Mouse (Mus musculus) lung, adult 2 months (tissue): Measurements from ENCODE around the gene Becn1.

ENCODE experiments used
- CTCF ChIP-seq: fragments of 200-500 bp; IDR thresholded peaks from 2 replicates; pipeline ENCODE4 v1.5.1; 2011; ENCODE audit warnings: mild to moderate bottlenecking, low read length, control low read depth; ENCODE audit not compliant: insufficient read depth
- POLR2A ChIP-seq: fragments of 200-500 bp; IDR thresholded peaks from 2 replicates; pipeline ENCODE4 v1.6.1; 2011; ENCODE audit warnings: low read depth, mild to moderate bottlenecking, control low read depth, low read length, borderline replicate concordance; ENCODE audit errors: extremely low read depth

DNA sequence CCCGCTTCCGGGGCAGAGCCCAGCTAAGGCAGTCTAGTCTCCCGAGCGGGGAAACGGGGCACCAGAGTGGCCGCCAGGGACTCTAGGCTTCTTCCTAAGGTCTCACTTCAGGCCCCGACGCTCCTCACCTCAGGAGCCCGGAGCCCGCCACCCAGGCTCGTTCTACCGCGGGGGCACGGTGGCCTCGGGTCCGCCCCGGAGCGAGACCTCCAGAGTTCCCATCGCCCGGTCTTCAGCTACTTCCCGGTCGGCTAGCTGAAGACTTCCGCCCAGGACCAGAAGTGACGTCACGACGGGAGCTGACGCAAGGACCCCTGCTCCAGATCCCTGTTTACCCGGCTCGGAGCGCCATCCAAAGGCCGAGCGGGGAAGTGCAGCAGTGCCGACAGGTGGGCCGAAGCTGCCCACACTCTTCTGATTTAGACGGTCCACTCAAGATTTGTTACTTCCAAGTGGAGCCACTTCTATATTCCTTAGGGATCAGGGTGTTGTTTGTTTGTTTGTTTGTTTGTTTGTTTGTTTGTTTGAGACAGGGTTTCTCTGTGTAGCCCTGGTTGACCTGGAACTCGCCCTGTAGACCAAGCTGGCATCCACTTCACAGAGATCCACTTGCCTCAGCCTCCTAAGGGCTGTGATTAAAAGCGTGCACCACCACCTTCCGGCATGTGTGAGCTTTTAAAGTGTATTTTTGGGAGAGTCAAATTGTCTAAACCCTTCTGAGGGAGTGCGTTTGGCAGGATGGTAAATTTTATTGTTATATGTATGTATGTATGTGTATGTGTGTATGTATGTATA, at the start of gene Becn1:
- TF ChIP-seq CTCF (peak; percentile 82), POLR2A (peak; percentile 65; the same call in 1 of the 2 replicates)
